Mouse (Mus musculus) ES-Bruce4 (cell line): ENCODE measurements around the gene Ssx2ip. TPM values are rescaled to one million over a fixed set of nuclear protein-coding genes. Genes with fewer than 3 reads are reported as not detected.

Experiments
- H3K27ac ChIP-seq: 2 replicates; pipeline ENCODE4 v1.5.1; 2012; ENCODE audit warnings: low read length, inconsistent platforms; ENCODE audit not compliant: insufficient read depth
- H3K27me3 ChIP-seq: 2 replicates; pipeline ENCODE4 v1.6.1; 2012; ENCODE audit warnings: mild to moderate bottlenecking, low read length, inconsistent platforms; ENCODE audit not compliant: control insufficient read depth, poor library complexity, insufficient read depth, severe bottlenecking
- H3K36me3 ChIP-seq: 2 replicates; pipeline ENCODE4 v1.6.1; 2012; ENCODE audit warnings: inconsistent platforms, mild to moderate bottlenecking, low read length, moderate library complexity; ENCODE audit not compliant: control insufficient read depth, poor library complexity, insufficient read depth, severe bottlenecking
- H3K4me1 ChIP-seq: one replicate; pipeline ENCODE4 v1.8.1; 2011; ENCODE audit warnings: low read length; ENCODE audit not compliant: control insufficient read depth, insufficient read depth
- H3K4me3 ChIP-seq: 2 replicates; pipeline ENCODE4 v1.5.1; 2011; ENCODE audit warnings: low read depth, mild to moderate bottlenecking, low read length
- H3K9ac ChIP-seq: 2 replicates; pipeline ENCODE4 v1.6.1; 2012; ENCODE audit warnings: low read depth, mild to moderate bottlenecking, inconsistent platforms; ENCODE audit not compliant: poor library complexity, severe bottlenecking
- H3K9me3 ChIP-seq: replicated peaks from 2 replicates; pipeline ENCODE4 v1.6.1; 2012; ENCODE audit warnings: mild to moderate bottlenecking, low read length, inconsistent platforms; ENCODE audit not compliant: control insufficient read depth, poor library complexity, insufficient read depth, severe bottlenecking
- CTCF ChIP-seq: IDR thresholded peaks from one replicate; pipeline ENCODE4 v1.8.1; 2011; ENCODE audit warnings: low read depth, low read length
- EP300 ChIP-seq: IDR thresholded peaks from 2 replicates; pipeline ENCODE4 v1.6.1; 2011; ENCODE audit warnings: low read depth, low read length; ENCODE audit not compliant: insufficient read depth
- POLR2A ChIP-seq: IDR thresholded peaks from one replicate; pipeline ENCODE4 v1.8.1; 2011; ENCODE audit warnings: low read length; ENCODE audit not compliant: insufficient read depth
- polyA plus RNA-seq: library from polyadenylated mRNA; stranded (reverse); fragments of >200 nt; gene quantifications from 2 replicates; pipeline ENCODE4 v1.2.4, GENCODE M21; 2011; ENCODE audit warnings: low read depth; ENCODE audit not compliant: missing spikeins, insufficient read depth, insufficient read length

Gene Ssx2ip
- polyA plus RNA-seq, 1 experiment: 28.2 TPM

DNA sequence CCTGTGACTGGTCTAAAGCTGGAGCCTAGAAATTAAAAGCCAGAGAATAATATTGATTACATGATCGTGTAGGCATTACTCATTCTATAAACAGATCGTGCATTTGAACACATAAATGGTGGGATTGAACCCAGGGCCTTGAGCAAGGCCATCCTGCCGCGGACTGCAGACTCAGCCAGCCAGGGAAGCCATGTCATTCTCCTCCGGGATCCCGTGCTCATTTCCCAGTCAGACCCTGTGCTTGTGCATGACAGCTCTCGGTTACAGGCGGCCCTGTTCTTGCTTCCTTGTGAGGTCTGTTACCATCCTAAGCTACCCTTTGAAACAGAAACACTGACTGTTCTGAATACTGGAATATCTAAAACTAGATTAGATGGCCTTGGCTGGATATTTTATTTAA lies 30.2 kb downstream of the Ssx2ip start:
- H3K27ac ChIP-seq: no peak overlapping the region
- H3K27me3 ChIP-seq: no peaks in the 10 kb centered on the region
- peaks cover 11% of the 10 kb centered on the region for H3K36me3 ChIP-seq
- H3K4me3 ChIP-seq: no peak overlapping the region
- no peaks in the 10 kb centered on the region for H3K9me3 ChIP-seq
- H3K4me1 ChIP-seq: no peaks in the 10 kb centered on the region
- TF ChIP-seq EP300 (no peak), POLR2A (no peak), CTCF (no peak)
- no peak overlapping the region for H3K9ac ChIP-seq

- Histone ChIP-seq H3K36me3 (peaks cover 12% of the 10 kb centered on the region), H3K4me3 (no peak overlapping the region), H3K9ac (no peak overlapping the region), H3K4me1 (no peaks in the 10 kb centered on the region), H3K27ac (no peak overlapping the region), H3K9me3 (no peaks in the 10 kb centered on the region), H3K27me3 (no peaks in the 10 kb centered on the region)
- TF ChIP-seq CTCF: no peak
- no peak for TF ChIP-seq EP300
- TF ChIP-seq POLR2A: no peak
Measured at GRCm38 (mm10) chr3:146435533-146435932, 31.1 kb downstream of the Ssx2ip start.

DNA sequence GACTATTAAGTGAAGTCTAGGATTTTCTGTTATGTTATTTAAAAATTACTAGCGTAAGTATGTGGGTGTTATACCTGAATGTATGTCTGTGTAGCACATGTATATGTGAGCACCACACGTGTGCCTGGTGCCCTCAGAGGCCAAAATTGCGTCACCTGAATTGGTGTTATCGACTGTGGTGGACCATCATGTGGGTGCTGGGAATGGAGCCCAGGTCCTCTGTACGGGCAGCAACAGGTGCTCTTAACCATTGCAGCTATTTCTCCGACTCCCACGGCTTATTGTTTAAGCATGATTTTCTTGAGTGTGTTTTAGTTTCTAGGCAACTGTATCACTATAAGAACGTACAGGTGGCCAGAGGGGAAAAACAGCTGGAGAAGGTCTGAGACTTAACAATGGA lies 31.7 kb downstream of the Ssx2ip start:
- H3K27me3 ChIP-seq: no peaks in the 10 kb centered on the region
- H3K9ac ChIP-seq: no peak overlapping the region
- no peak overlapping the region for H3K27ac ChIP-seq
- H3K4me3 ChIP-seq: no peak overlapping the region
- H3K4me1 ChIP-seq: no peaks in the 10 kb centered on the region
- no peaks in the 10 kb centered on the region for H3K9me3 ChIP-seq
- H3K36me3 ChIP-seq: peaks cover 7% of the 10 kb centered on the region
- TF ChIP-seq CTCF: no peak
- TF ChIP-seq EP300: no peak
- no peak for TF ChIP-seq POLR2A

DNA sequence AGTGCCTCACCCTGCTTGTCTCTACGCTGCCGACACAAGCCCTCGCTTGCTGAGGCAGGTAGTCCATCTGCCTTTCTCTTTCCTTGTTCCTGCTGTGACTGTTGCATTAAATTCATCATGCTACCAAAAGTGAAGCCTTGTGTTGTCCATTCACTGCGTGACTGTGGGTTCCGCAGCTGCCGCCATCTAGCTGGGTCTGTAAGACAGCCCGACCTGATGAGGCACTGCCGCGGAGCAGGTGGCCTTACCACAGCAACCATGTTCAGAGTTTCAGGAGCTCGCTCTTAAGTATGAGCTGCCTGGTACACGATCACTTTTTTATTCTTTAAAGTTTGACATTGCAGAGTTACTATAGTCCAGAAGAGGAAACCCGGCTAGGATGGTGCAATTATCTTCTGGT lies 35.6 kb downstream of the Ssx2ip start:
- H3K36me3 ChIP-seq: peaks cover 2% of the 10 kb centered on the region
- TF ChIP-seq CTCF (no peak), EP300 (no peak), POLR2A (no peak)
- no peak overlapping the region for H3K4me3 ChIP-seq

DNA sequence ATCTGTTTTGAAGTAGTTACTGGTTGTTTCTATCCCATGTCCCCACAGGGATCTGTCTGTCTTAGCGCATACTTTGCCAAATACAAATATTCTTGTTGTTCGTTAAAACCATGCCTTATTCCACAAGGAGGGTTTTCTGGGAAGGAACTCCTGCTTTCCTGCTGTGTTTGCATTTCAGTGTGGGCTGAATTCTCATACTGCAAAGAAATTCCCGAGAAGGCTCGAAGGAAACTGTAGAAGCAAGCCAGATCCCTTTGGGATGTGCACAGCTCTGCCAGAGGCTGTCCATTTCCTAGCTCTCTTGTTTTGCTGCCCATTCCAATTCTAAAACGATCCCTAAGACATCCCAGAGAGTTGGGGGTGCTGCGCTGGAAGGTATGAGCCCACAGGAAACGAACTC lies 36.0 kb downstream of the Ssx2ip start:
- H3K36me3 ChIP-seq: peaks cover 2% of the 10 kb centered on the region
- no peak overlapping the region for H3K9ac ChIP-seq
- TF ChIP-seq EP300 (no peak), CTCF (no peak), POLR2A (no peak)

More for the DNA sequence above, 35.6 kb downstream of the Ssx2ip start:
- Histone ChIP-seq H3K9me3 (no peaks in the 10 kb centered on the region), H3K27me3 (no peaks in the 10 kb centered on the region), H3K4me1 (no peaks in the 10 kb centered on the region), H3K9ac (no peak overlapping the region), H3K27ac (no peak overlapping the region)

GRCm38 (mm10) chr3:146442484-146442883 lies 38.0 kb downstream of the Ssx2ip start:
- Histone ChIP-seq H3K27ac (no peak overlapping the region), H3K36me3 (peaks cover 2% of the 10 kb centered on the region), H3K4me1 (no peaks in the 10 kb centered on the region), H3K4me3 (no peak overlapping the region), H3K27me3 (no peaks in the 10 kb centered on the region), H3K9me3 (no peaks in the 10 kb centered on the region), H3K9ac (no peak overlapping the region)
- TF ChIP-seq EP300 (no peak), CTCF (no peak), POLR2A (no peak)

More for the DNA sequence above, 36.0 kb downstream of the Ssx2ip start:
- no peaks in the 10 kb centered on the region for H3K4me1 ChIP-seq
- H3K27me3 ChIP-seq: no peaks in the 10 kb centered on the region
- no peak overlapping the region for H3K4me3 ChIP-seq
- H3K27ac ChIP-seq: no peak overlapping the region
- H3K9me3 ChIP-seq: no peaks in the 10 kb centered on the region
